Mouse (Mus musculus): Measurements from ENCODE around the gene Dbi.

The Dbi gene

GRCm38 (mm10) chr1:120120141-120120968 is 523 bp downstream of the Dbi start:
- DNase-seq, result peak; percentile 91

GRCm38 (mm10) chr1:120119389-120119788 is 1.5 kb downstream of the Dbi start:
- no peak for DNase-seq

- DNase-seq, result no peak
These were observed 2.0 kb downstream of the Dbi start for GRCm38 (mm10) chr1:120118854-120119253.

- DNase-seq, result peak; percentile 87
These were observed 4.8 kb downstream of the Dbi start for GRCm38 (mm10) chr1:120116106-120116505.

- peak; percentile 81 for DNase-seq
These were observed 5.2 kb downstream of the Dbi start for GRCm38 (mm10) chr1:120115671-120116081.

GRCm38 (mm10) chr1:120112251-120113187 is 8.4 kb downstream of the Dbi start:
- no peak for DNase-seq

GRCm38 (mm10) chr1:120111766-120112165 is 9.1 kb downstream of the Dbi start:
- no peak for DNase-seq

GRCm38 (mm10) chr1:120109741-120110432 is 11.0 kb downstream of the Dbi start:
- peak; percentile 79 for DNase-seq

GRCm38 (mm10) chr1:120105556-120105959 is 15.3 kb downstream of the Dbi start:
- DNase-seq, result peak; percentile 59

GRCm38 (mm10) chr1:120101227-120101609 is 19.7 kb downstream of the Dbi start:
- no peak for DNase-seq

GRCm38 (mm10) chr1:120100456-120101226 is 20.2 kb downstream of the Dbi start:
- no peak for DNase-seq

- DNase-seq, result no peak
These were observed 21.4 kb downstream of the Dbi start for GRCm38 (mm10) chr1:120099483-120099882.

GRCm38 (mm10) chr1:120098327-120098726 is 22.6 kb downstream of the Dbi start:
- peak; percentile 74 for DNase-seq

- no peak for DNase-seq
These were observed 26.0 kb downstream of the Dbi start for GRCm38 (mm10) chr1:120094920-120095319.

GRCm38 (mm10) chr1:120093482-120094134 is 27.3 kb downstream of the Dbi start:
- peak; percentile 87 for DNase-seq

- no peak for DNase-seq
These were observed 29.9 kb downstream of the Dbi start for GRCm38 (mm10) chr1:120090880-120091570.

GRCm38 (mm10) chr1:120089180-120089579 is 31.7 kb downstream of the Dbi start:
- no peak for DNase-seq

GRCm38 (mm10) chr1:120086644-120087043 is 34.2 kb downstream of the Dbi start:
- DNase-seq, result no peak

- DNase-seq, result no peak
These were observed 35.2 kb downstream of the Dbi start for GRCm38 (mm10) chr1:120085696-120086095.

- DNase-seq, result no peak
These were observed 36.9 kb downstream of the Dbi start for GRCm38 (mm10) chr1:120083921-120084517.

All from kidney, adult 11 months (tissue).